Mouse (Mus musculus): ENCODE data around the gene Fut11. TPM values are rescaled to one million over a fixed set of nuclear protein-coding genes. Genes with fewer than 3 reads are reported as not detected.

The Fut11 gene
- polyA plus RNA-seq, 1 experiment from 2014 or later: 15.3 TPM

DNA sequence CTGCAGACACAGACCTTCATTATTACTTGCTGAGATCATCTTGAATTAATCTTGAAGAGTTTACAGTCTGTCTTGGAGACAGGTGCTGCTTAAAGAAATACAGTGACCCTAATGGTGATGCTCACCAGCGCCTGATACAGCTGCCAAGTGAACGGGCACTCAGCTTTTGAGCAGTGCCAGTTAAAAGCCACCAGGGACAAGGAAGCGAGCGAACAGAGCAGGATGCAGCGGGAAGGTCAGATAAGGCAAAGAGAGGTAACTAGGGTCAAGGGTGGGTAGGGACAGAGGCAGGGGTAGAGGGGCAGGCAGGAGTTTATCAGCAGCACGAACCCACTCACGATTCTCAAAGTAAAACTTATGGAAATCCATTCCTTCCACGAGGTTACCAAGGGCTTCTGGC, 43.7 kb downstream of the Fut11 start:
- 57% methylated on average over 8 of the region's 8 CpGs for WGBS
- peaks cover 82% of the 10 kb centered on the region for H3K36me3 ChIP-seq

DNA sequence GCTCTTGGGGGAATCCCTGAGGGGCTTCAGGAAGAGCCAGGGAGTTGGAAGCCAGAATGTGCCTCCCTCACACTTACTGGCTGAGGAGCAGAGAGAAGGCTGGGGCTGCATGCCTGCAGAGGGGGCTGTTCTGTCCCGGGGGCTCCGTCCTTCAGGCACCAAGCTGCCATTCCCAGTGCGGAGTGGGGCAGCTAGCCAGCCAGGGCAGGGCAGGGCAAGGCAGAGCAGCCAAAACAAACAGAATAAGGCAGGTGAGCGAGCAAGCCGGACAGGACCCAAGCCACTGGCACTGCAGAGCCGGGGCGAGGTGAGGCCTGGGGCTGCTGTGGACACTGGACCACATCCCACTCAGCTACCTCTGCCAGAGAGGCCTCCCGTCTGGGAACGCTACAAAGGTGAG, 46.5 kb downstream of the Fut11 start:
- WGBS: 85% methylated on average over 9 of the region's 9 CpGs
- ATAC-seq (ENCODE audit: extremely low read depth, insufficient number of reproducible peaks, low FRiP score, low TSS enrichment): no peak
- no peak overlapping the region for H3K27ac ChIP-seq (replicated peaks)
- no peaks in the 10 kb centered on the region for H3K27me3 ChIP-seq (replicated peaks)
- H3K4me1 ChIP-seq: peaks cover 19% of the 10 kb centered on the region
- H3K9me3 ChIP-seq: no peaks in the 10 kb centered on the region
- peaks cover 95% of the 10 kb centered on the region for H3K36me3 ChIP-seq
- H3K9ac ChIP-seq: no peak overlapping the region
- no peak overlapping the region for H3K4me2 ChIP-seq
- no peak overlapping the region for H3K4me3 ChIP-seq

More for the DNA sequence above, 43.7 kb downstream of the Fut11 start:
- H3K4me2 ChIP-seq: no peak overlapping the region
- ATAC-seq (ENCODE audit: extremely low read depth, insufficient number of reproducible peaks, low FRiP score, low TSS enrichment): no peak
- no peaks in the 10 kb centered on the region for H3K27me3 ChIP-seq (replicated peaks)
- H3K9ac ChIP-seq: no peak overlapping the region
- H3K9me3 ChIP-seq: no peaks in the 10 kb centered on the region
- peaks cover 39% of the 10 kb centered on the region for H3K4me1 ChIP-seq
- no peak overlapping the region for H3K4me3 ChIP-seq
- H3K27ac ChIP-seq (replicated peaks): no peak overlapping the region

DNA sequence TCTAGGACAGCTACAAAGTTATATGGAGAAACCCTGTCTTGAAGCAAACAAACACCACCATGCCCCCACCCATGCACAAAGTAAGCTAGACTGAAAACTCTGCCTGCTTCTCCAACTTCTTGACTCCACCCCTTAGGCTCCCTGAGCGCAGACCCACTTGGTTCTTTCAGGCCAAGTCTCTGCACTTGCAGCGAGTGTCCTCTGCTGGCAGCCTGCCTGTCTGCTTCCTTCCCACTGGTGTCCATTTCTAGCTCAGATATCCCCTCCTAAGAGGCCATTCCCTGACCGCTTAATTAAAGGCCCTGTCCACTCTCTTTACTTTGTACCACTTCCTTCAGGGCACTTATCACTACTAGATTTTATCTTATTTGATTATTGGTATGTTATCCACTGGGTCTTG, 48.8 kb downstream of the Fut11 start:
- H3K27ac ChIP-seq (replicated peaks): no peak overlapping the region
- 73% methylated on average over 3 of the region's 3 CpGs for WGBS

DNA sequence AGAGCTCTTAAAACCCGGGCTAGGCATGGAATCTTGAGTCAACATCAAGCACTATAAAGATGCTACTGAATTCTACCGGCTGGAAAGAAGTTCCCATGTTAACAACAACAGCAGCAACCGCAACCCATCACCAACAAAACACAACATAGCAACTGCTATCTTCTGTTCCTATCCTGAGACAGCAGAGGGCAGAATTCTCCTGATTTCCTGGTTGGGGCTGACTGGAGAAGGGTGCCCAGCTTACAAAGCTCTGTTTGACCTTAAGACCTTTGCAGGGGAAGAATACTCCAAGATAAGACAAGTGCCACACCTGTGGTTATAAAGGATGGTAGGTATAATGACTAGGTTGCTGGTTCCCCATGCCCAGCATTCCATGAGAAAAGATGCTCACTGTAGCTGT, 52.2 kb downstream of the Fut11 start:
- no peaks in the 10 kb centered on the region for H3K27me3 ChIP-seq (replicated peaks)
- H3K4me2 ChIP-seq: no peak overlapping the region
- H3K4me3 ChIP-seq: no peak overlapping the region
- no peak for ATAC-seq (ENCODE audit: extremely low read depth, insufficient number of reproducible peaks, low FRiP score, low TSS enrichment)
- no peaks in the 10 kb centered on the region for H3K9me3 ChIP-seq
- H3K36me3 ChIP-seq: peaks cover 55% of the 10 kb centered on the region
- peaks cover 36% of the 10 kb centered on the region for H3K4me1 ChIP-seq
- no peak overlapping the region for H3K27ac ChIP-seq (replicated peaks)
- H3K9ac ChIP-seq: peak overlapping the region; percentile 40; the same call in 1 of the 2 replicates
- 76% methylated on average over 3 of the region's 3 CpGs for WGBS

More for the DNA sequence above, 48.8 kb downstream of the Fut11 start:
- Histone ChIP-seq H3K27me3 (replicated peaks) (no peaks in the 10 kb centered on the region), H3K4me3 (no peak overlapping the region), H3K9me3 (no peaks in the 10 kb centered on the region), H3K9ac (no peak overlapping the region), H3K4me1 (peaks cover 18% of the 10 kb centered on the region), H3K36me3 (peaks cover 88% of the 10 kb centered on the region), H3K4me2 (no peak overlapping the region)
- ATAC-seq (ENCODE audit: extremely low read depth, insufficient number of reproducible peaks, low FRiP score, low TSS enrichment): no peak

DNA sequence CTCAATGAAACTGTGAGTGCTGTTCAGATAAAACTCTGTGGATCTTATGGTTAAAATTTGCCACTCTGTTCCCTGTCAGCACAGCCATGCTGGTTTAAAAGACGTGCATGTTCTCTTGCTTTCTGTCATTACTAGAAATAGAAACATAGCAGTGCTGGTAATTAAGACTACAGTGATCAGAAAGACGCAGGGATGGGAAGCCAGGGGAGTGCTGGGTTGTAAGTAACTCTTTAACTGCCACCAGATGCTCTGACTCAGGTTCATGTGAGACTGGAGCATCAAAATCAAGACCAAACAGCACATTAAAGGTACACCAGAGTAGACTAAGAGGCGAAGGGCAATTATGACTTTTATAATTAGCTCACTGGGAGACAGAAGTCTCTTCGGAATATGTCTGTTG, 53.6 kb downstream of the Fut11 start:
- ATAC-seq (ENCODE audit: extremely low read depth, insufficient number of reproducible peaks, low FRiP score, low TSS enrichment): no peak
- Histone ChIP-seq H3K4me3 (no peak overlapping the region), H3K4me1 (peaks cover 36% of the 10 kb centered on the region), H3K9ac (peak overlapping the region; percentile 38), H3K27me3 (replicated peaks) (no peaks in the 10 kb centered on the region), H3K4me2 (no peak overlapping the region), H3K9me3 (no peaks in the 10 kb centered on the region), H3K36me3 (peaks cover 56% of the 10 kb centered on the region), H3K27ac (replicated peaks) (peak overlapping the region; percentile 86)
- WGBS: 52% methylated on average over 4 of the region's 4 CpGs

DNA sequence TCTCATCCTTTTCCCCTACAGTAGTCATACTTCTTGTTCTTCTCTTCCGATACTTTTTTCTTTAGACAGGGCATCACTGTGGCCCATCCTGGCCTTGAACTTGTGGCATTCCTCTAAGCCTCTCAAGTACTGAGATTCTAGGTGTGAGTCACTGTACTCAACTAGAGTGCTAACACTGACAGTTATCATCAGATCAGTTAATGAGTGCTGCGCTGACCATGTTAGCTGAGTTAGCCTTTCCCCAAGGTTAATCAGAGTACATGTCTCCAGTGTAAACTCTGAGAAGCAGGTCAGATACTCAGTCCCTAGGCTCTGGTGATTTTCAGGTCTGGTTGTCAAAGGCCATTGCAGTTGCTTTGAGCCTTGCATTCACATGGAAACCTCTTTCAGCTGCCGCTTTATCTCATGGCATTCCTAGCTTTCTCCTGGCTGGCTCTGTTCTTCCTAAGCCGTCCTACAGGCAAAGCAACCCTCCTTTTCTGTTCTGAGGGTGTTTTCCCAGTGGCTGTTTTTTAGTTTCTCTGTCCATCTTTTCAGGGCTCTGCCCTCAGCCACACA, 54.8 kb downstream of the Fut11 start:
- Histone ChIP-seq H3K4me2 (0 out of 2 replicates have a peak overlapping the region, but pooled peaks have one; percentile 9), H3K4me3 (no peak overlapping the region), H3K9me3 (no peaks in the 10 kb centered on the region), H3K36me3 (peaks cover 57% of the 10 kb centered on the region), H3K4me1 (peaks cover 36% of the 10 kb centered on the region), H3K27ac (replicated peaks) (peak overlapping the region; percentile 86), H3K27me3 (replicated peaks) (no peaks in the 10 kb centered on the region), H3K9ac (peak overlapping the region; percentile 65)
- ATAC-seq (ENCODE audit: extremely low read depth, insufficient number of reproducible peaks, low FRiP score, low TSS enrichment): no peak
- WGBS: 41% methylated on average over 4 of the region's 4 CpGs

DNA sequence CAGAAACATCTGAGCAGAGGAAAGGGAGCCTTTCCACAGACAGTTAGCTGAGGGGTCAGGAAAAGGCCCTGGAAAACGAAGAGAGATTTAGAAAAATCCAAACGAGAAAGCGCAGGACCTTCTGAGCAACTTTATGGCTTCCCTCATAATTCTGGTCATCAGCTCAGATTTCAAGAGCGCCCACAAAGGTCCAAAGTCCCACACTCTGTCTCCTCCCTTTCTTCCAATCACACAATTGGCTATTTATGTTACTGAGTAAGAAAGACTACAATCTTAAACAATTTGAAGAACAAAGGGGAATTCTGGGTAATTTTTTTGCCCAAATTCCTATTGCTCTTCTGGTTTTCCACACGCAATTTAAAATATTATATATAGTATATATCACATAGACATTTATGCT, 55.7 kb downstream of the Fut11 start:
- Histone ChIP-seq H3K9me3 (no peaks in the 10 kb centered on the region), H3K9ac (peak overlapping the region; percentile 65), H3K4me2 (no peak overlapping the region), H3K4me1 (peaks cover 36% of the 10 kb centered on the region), H3K27me3 (replicated peaks) (no peaks in the 10 kb centered on the region), H3K4me3 (no peak overlapping the region), H3K27ac (replicated peaks) (peak overlapping the region; percentile 86), H3K36me3 (peaks cover 57% of the 10 kb centered on the region)
- no peak for ATAC-seq (ENCODE audit: extremely low read depth, insufficient number of reproducible peaks, low FRiP score, low TSS enrichment)
- 83% methylated on average over 5 of the region's 5 CpGs for WGBS

Small RNAs within 50 kb of the gene (microRNA-seq; reads per million reads assigned to microRNA genes)
- gene Mir6946: not detected

Other genes starting within 250 kb of the Fut11 start
- 0.09 TPM in 1 of 2 replicates, not detected in the other for gene Cfap70, start 242.7 kb upstream of the Fut11 start, polyA plus RNA-seq (2015; fragmentation: Nextera tagmentation; extraction: Ambion mirVana)
- 37.1 and 39.8 TPM in 2 replicates for gene Anxa7, start 214.8 kb upstream of the Fut11 start, polyA plus RNA-seq (2015; fragmentation: Nextera tagmentation; extraction: Ambion mirVana)
- 0.55 and 0.56 TPM in 2 replicates for gene Mss51, start 198.1 kb upstream of the Fut11 start, polyA plus RNA-seq (2015; fragmentation: Nextera tagmentation; extraction: Ambion mirVana)
- 29.3 and 33.0 TPM in 2 replicates for gene Ppp3cb, start 148.4 kb upstream of the Fut11 start, polyA plus RNA-seq (2015; fragmentation: Nextera tagmentation; extraction: Ambion mirVana)
- 3.9 and 5.5 TPM in 2 replicates for gene Usp54, start 53.9 kb upstream of the Fut11 start, polyA plus RNA-seq (2015; fragmentation: Nextera tagmentation; extraction: Ambion mirVana)
- 14.3 and 19.2 TPM in 2 replicates for gene Myoz1, start 38.4 kb upstream of the Fut11 start, polyA plus RNA-seq (2015; fragmentation: Nextera tagmentation; extraction: Ambion mirVana)
- 131 and 134 TPM in 2 replicates for gene Synpo2l, start 26.6 kb upstream of the Fut11 start, polyA plus RNA-seq (2015; fragmentation: Nextera tagmentation; extraction: Ambion mirVana)
- gene Sec24c, start 20.7 kb upstream of the Fut11 start, polyA plus RNA-seq (2015; fragmentation: Nextera tagmentation; extraction: Ambion mirVana): 68.8 and 69.5 TPM in 2 replicates
- gene Chchd1, start 8.0 kb downstream of the Fut11 start, polyA plus RNA-seq (2015; fragmentation: Nextera tagmentation; extraction: Ambion mirVana): 199 and 200 TPM in 2 replicates
- gene Zswim8, start 12.6 kb downstream of the Fut11 start, polyA plus RNA-seq (2015; fragmentation: Nextera tagmentation; extraction: Ambion mirVana): 23.0 and 23.4 TPM in 2 replicates
- 13.8 and 14.9 TPM in 2 replicates for gene Ndst2, start 39.6 kb downstream of the Fut11 start, polyA plus RNA-seq (2015; fragmentation: Nextera tagmentation; extraction: Ambion mirVana)
- 55.0 and 60.2 TPM in 2 replicates for gene Camk2g, start 99.1 kb downstream of the Fut11 start, polyA plus RNA-seq (2015; fragmentation: Nextera tagmentation; extraction: Ambion mirVana)
- gene Plau, start 141.7 kb downstream of the Fut11 start, polyA plus RNA-seq (2015; fragmentation: Nextera tagmentation; extraction: Ambion mirVana): 1.4 and 2.3 TPM in 2 replicates
- gene Vcl, start 234.4 kb downstream of the Fut11 start, polyA plus RNA-seq (2015; fragmentation: Nextera tagmentation; extraction: Ambion mirVana): 67.1 and 69.8 TPM in 2 replicates

All from heart, embryonic 13.5 days (tissue).